Mouse (Mus musculus) Muller cell, postnatal 12 days (primary cell): ENCODE measurements around the gene Nlrp4c.
"Not testable (repeated sequence)": the region's sequence is repeated elsewhere in the genome, so short reads cannot be mapped to it uniquely, and the experiment has no call there.

ENCODE experiments used
- DNase-seq: peaks from one replicate; pipeline ENCODE4 v3.0.0-alpha.2; 2015; ENCODE audit errors: inconsistent ontology term

Nlrp4c gene

GRCm38 (mm10) chr7:6044861-6045260, at the start of gene Nlrp4c:
Gene Nlrp4c, plus strand, starts transcription at chr7:6045161.
- no peak for DNase-seq

- DNase-seq: no peak
Measured at GRCm38 (mm10) chr7:6010910-6011309, 34.1 kb upstream of the Nlrp4c start, which contains the start of gene Vmn1r65. Gene Vmn1r65, minus strand, starts transcription at chr7:6011010.

GRCm38 (mm10) chr7:6119501-6119900, 74.5 kb downstream of the Nlrp4c start:
- no peak for DNase-seq

- not testable (repeated sequence) for DNase-seq
Measured at GRCm38 (mm10) chr7:6120104-6120503, 75.1 kb downstream of the Nlrp4c start.

DNA sequence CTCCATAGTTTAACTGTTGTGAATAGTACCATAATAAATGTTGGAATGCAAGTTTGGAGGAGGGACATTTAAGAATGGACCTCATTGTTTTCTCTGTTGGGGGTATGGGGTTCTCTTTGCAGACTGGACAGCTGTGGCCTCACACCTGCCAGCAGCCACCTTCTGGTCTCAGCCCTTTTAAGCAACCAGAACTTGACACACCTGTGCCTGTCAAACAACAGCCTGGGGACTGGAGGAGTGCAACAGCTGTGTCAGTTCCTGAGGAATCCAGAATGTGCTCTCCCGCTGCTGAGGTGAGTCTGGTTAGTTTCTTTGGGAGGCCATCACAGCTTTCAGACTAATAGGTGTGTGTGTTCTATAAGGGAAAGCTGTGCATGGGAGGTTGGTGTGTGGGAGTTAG, 76.2 kb downstream of the Nlrp4c start:
- DNase-seq: not testable (repeated sequence)

GRCm38 (mm10) chr7:6126690-6127448, 81.9 kb downstream of the Nlrp4c start:
- DNase-seq: peak; percentile 70

DNA sequence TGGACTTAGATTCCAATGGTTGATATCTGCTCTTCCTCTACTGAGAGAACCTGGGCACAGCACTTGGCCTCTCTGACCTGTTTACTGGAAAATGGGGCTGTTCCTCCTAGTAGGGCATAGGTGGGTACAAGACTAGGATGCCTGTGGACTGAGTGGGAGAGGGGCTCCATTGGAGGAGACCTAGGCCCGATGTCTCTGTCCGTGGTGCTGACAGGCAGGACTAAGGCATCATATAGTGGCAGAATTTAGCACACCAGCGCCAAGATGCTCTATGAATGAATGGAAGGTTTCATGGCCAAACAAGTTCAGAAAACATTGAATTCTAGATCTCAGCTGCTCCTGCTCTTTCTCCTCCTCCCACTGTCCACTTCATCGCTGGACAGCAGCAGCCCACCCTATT, 85.4 kb downstream of the Nlrp4c start:
- DNase-seq: no peak

DNA sequence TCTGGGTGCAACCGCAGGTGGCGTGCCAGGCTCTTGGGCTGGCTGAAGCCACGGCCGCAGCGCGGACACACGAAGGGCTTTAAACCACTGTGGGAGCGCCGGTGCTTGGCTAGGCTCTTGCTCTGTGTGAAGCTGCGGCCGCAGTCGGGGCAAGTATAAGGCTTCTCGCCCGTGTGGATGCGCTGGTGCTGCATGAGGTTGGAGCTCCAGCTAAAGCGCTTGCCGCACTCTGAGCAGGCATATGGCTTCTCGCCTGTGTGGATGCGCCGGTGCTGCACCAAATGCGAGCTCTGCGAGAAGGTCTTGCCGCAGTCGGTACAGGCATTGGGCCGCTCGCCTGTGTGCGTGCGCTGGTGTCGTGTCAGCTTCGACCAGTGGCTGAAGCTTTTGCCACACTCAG, 87.7 kb downstream of the Nlrp4c start:
- no peak for DNase-seq

- no peak for DNase-seq
Measured at GRCm38 (mm10) chr7:6136497-6136896, 91.5 kb downstream of the Nlrp4c start.

- DNase-seq: no peak
Measured at GRCm38 (mm10) chr7:6139295-6139694, 94.3 kb downstream of the Nlrp4c start.

GRCm38 (mm10) chr7:6143991-6144531, 99.1 kb downstream of the Nlrp4c start:
- DNase-seq: peak; percentile 75

DNA sequence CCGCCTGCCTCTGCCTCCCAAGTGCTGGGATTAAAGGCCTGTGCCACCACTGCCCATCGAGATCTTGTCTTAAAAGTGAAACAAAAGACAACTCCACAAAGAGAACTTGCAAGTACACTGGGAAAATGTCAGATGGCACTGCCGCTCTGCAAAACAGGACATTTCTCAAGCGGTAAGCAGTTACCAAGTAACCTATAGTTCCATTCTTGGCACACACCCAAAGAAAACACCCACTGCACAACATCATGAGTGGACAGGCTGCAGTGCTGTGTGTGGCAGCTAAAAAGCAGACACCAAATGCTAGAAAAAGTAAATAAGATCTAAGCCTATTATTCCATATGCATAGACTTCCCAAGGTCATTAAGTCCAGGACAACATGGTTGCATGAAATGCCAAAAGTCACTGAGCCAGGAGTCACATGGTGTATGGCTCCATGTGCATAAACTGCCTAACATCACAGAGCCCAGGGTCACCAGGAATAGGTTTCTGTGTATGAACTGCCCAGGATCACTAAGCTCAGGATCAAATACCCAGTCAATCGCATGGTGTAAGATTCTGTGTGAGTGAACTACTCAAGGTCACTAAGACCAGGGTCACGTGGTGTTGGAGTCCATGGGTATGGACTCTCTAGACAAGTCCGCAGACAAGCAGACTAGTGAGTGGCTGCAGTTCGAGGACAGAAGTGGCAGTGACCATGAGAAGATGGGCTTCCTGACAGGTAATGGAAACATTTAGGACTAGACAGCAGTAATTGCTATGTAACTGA, 100.6 kb downstream of the Nlrp4c start:
- DNase-seq: no peak

- no peak for DNase-seq
Measured at GRCm38 (mm10) chr7:6146194-6146981, 101.4 kb downstream of the Nlrp4c start.

DNA sequence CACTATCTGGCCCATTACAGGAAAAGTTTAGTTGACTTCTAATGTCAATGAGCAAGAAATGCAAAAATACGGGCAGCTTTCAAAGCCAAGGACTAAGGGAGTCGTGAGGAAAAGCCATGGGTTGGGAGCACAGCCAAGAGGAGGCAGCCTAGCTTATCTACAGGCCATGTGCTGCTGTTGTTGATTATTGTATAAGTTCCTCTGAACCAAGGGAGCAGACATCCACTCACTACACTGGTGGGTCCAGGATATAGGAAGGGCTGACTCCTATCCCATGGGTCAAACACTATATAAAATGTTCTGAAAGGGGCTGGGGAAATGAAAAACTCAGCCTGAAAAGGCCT, 102.0 kb downstream of the Nlrp4c start:
- peak; percentile 40 for DNase-seq

- DNase-seq: no peak
Measured at GRCm38 (mm10) chr7:6147688-6148087, 102.7 kb downstream of the Nlrp4c start.

- DNase-seq: no peak
Measured at GRCm38 (mm10) chr7:6151266-6151665, 106.3 kb downstream of the Nlrp4c start.

DNA sequence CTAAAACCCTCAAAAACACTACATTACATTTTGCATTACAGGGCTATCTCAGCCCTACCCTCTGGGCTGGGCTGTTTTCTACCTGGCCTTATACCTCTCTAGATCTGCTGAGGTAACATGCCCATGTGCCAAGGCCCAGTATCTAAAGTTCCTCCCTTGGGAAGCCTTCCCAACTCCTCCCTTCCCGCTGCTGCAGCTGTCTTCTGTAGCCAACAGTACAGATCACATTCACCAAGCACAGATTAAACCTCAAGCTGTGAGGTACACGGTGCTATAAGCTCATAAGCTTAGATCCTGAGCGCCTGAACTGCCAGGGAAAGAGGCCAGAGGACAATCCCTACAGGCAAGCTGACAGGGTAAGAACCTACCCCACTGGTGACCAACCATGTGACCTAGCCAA, 107.1 kb downstream of the Nlrp4c start:
- DNase-seq: no peak

DNA sequence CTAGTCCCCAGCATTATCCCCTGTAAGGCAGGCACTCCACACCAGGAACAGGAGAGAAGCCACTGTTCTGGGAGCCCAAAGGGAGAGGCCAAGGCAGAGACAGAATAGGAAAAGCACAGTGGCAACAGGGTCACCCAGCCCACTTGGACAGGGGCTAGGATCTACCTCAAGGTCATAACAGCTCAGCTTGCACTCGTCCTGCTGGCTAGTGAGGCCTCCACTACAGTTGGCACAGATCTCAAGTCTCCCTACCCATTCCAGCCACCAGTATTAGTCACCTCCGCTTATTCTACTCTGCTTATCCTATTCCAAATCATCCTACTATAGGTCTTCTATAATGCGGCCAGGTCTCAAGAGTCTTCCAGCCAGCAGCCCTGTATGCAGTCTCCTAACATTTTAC, 108.2 kb downstream of the Nlrp4c start:
- DNase-seq: no peak

- no peak for DNase-seq
Measured at GRCm38 (mm10) chr7:6154164-6154563, 109.2 kb downstream of the Nlrp4c start.
